Mouse (Mus musculus) testis, adult 2 months (tissue): Measurements from ENCODE around the gene Ly9.

ENCODE experiments used
- CTCF ChIP-seq: fragments of 200-500 bp; IDR thresholded peaks from 2 replicates; pipeline ENCODE4 v1.5.1; 2012; ENCODE audit warnings: low read depth, mild to moderate bottlenecking, inconsistent platforms, low read length, moderate library complexity; ENCODE audit not compliant: control insufficient read depth, insufficient read depth, insufficient replicate concordance
- POLR2A ChIP-seq: fragments of 200-500 bp; IDR thresholded peaks from 2 replicates; pipeline ENCODE4 v1.6.1; 2012; ENCODE audit warnings: low read depth, mild to moderate bottlenecking, inconsistent platforms, low read length, moderate library complexity; ENCODE audit not compliant: control insufficient read depth

GRCm38 (mm10) chr1:171558407-171558806 is 48.8 kb downstream of the Ly9 start:
- no peak for TF ChIP-seq CTCF
- TF ChIP-seq POLR2A, result no peak
